Mouse (Mus musculus) heart, postnatal 0 days (tissue): Measurements from ENCODE around the gene Pla2g4d.

Experiments
- CTCF ChIP-seq: IDR thresholded peaks from 2 replicates; pipeline ENCODE4 v1.5.1; 2016; ENCODE audit warnings: antibody characterized with exemption, control low read depth, low read depth
- EP300 ChIP-seq: IDR thresholded peaks from 2 replicates; pipeline ENCODE4 v1.6.1; 2016; ENCODE audit warnings: antibody characterized with exemption, low read depth

DNA sequence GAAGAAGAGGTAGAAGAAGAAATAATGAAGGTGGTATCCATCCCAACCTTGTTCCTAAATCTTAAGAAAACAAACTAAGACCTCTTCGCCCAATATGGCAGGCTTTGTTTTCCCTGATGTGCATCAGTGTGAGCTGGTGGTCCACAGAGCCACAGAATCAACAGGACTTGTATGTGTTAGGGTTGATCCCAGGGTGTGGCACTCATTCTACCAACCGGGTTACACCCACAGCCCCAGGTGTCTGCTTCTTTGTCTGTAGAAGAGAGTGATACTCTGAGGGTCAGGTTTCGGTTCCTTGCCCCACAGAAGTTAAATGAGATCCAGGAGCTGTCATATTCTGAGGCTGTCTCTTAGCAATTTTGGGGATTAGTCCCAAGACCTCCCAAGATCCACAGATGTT is 27.7 kb downstream of the Pla2g4d start:
- TF ChIP-seq CTCF (no peak), EP300 (no peak)
